Mouse (Mus musculus) limb, embryonic 13.5 days (tissue): ENCODE results near the gene Glis3. TPM values are rescaled to one million over a fixed set of nuclear protein-coding genes. Genes with fewer than 3 reads are reported as not detected.

Experiments used
- ATAC-seq: fragments of 200-750 bp; cut with Nextera tagmentation; 2 replicates; pipeline ENCODE4 v1.8.0; 2017; ENCODE audit warnings: low read depth, moderate number of reproducible peaks, moderate TSS enrichment; ENCODE audit not compliant: low FRiP score
- H3K27ac ChIP-seq: fragments of 300-500 bp; sonication (generic); 2 replicates; pipeline ENCODE4 v1.5.1; 2015; ENCODE audit warnings: inconsistent platforms, mild to moderate bottlenecking, moderate library complexity
- H3K27me3 ChIP-seq: fragments of 300-500 bp; sonication (generic); 2 replicates; pipeline ENCODE4 v1.6.1; 2015; ENCODE audit warnings: mild to moderate bottlenecking, inconsistent platforms
- H3K36me3 ChIP-seq: fragments of 300-500 bp; sonication (generic); 2 replicates; pipeline ENCODE4 v1.6.1; 2015; ENCODE audit warnings: inconsistent platforms, mild to moderate bottlenecking, moderate library complexity
- H3K4me1 ChIP-seq: fragments of 300-500 bp; sonication (generic); 2 replicates; pipeline ENCODE4 v1.6.1; 2015; ENCODE audit warnings: inconsistent platforms
- H3K4me2 ChIP-seq: fragments of 300-500 bp; sonication (generic); replicated peaks from 2 replicates; pipeline ENCODE4 v1.6.1; 2015; ENCODE audit warnings: inconsistent platforms, mild to moderate bottlenecking, moderate library complexity
- H3K4me3 ChIP-seq: fragments of 300-500 bp; sonication (generic); 2 replicates; pipeline ENCODE4 v1.5.1; 2015; ENCODE audit warnings: moderate library complexity, mild to moderate bottlenecking, inconsistent platforms
- H3K9ac ChIP-seq: fragments of 300-500 bp; sonication (generic); 2 replicates; pipeline ENCODE4 v1.6.1; 2015; ENCODE audit warnings: mild to moderate bottlenecking, inconsistent platforms
- H3K9me3 ChIP-seq: fragments of 300-500 bp; sonication (generic); 2 replicates; pipeline ENCODE4 v1.6.1; 2016; ENCODE audit warnings: inconsistent platforms
- WGBS: fragments of 180-500 bp; shearing (Covaris S2); methylation state at CpG from one replicate; pipeline ENCODE4 v1.1.7; 2015; 5-methylcytosine and 5-hydroxymethylcytosine counted together
- polyA plus RNA-seq: library from polyadenylated mRNA; unstranded; fragments of >200 nt; fragmentation: Nextera tagmentation; extraction: Ambion mirVana; gene quantifications from 2 replicates; pipeline ENCODE4 v1.2.1, GENCODE M21; 2015

The Glis3 gene
- polyA plus RNA-seq, 1 experiment from 2014 or later = 4.7 TPM

DNA sequence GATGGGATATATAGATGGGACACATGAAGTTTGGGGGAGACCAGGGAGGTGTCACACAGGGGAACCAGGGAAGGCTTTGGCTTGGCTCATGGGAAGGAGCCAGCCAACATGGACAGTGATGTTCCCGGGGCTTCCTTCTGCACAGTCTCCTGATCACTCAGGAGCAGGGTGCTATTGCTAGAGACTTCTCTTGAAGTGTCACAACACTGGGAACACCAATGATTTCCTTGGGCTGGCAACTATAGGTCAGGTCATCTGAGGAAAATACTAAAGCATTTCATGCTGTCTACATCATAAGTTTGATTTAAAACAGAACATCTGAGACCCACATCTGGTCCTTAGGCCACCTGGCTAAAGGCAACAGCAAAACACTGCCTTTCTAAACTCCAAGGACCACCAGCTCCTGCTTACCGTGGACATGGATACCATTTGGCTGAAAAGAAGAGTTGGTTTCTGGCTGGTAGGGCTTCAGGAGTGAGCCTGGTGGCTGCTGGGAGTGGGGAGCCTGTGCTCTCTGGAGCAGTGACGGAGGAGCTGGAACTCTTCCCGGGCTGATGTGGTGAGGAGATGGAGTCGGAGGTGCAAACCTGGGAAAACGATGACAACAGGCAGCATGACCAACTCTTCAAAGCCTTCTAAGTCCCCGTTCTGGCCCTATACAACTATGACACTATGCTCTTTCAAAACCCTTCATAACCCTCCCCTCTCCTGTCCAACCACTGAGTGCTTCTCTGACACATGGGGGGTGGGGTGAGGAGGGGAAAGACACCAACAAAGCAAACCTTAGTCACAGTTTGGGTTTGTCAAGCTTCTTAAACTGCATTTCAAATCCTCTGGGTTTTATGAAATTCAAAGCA is 396.4 kb downstream of the Glis3 start:
- no peaks in the 10 kb centered on the region for H3K9me3 ChIP-seq
- H3K9ac ChIP-seq = no peak overlapping the region
- H3K4me2 ChIP-seq = no peak overlapping the region
- ATAC-seq = peak; percentile 59; the same call in 1 of the 2 replicates
- no peaks in the 10 kb centered on the region for H3K36me3 ChIP-seq
- no peaks in the 10 kb centered on the region for H3K27me3 ChIP-seq
- no peak overlapping the region for H3K27ac ChIP-seq
- WGBS = 71% methylated on average over 7 of the region's 7 CpGs
- peaks cover 22% of the 10 kb centered on the region for H3K4me1 ChIP-seq
- H3K4me3 ChIP-seq = no peak overlapping the region

DNA sequence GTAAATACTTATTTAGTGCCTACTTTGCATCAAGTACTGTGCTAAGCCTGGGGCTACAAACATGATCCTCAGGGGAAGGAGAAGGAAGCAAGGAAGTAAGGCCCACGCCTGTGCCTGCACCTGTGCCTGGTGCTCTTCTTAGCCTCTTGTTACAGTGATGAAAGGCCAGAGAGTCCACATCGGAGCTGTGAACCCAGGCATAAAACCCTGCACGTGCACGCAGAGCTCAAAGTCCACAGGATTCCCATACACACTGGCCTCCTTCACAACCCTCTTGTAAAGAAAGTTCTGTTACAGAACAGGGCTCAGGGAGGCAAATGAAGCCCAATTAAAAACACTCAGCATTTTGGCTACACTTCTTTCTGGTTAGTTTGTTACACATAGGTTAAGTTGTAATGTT is 398.5 kb downstream of the Glis3 start:
- Histone ChIP-seq H3K4me2 (no peak overlapping the region), H3K4me1 (peaks cover 22% of the 10 kb centered on the region), H3K27ac (no peak overlapping the region), H3K9me3 (no peaks in the 10 kb centered on the region), H3K4me3 (no peak overlapping the region), H3K9ac (no peak overlapping the region), H3K27me3 (no peaks in the 10 kb centered on the region), H3K36me3 (no peaks in the 10 kb centered on the region)
- 37% methylated on average over 4 of the region's 4 CpGs for WGBS
- ATAC-seq = no peak

DNA sequence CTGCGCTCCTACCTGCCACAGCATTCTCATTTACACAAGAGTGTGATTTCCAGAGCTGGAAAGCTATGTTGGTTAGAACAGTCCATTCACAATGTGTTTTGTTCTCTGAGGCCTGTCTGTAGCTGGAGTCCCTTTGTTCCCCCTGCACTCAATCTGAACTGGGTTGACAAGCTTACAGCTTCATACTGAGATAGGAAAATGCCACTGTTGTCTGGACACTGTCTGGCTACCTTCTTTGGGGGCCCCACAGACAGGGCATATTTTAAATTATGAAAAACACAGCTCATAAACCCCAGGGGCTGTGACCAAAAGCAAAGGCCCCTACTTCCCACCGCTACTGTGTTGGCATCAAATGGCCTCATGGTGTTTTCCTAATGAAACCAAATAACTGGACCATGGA is 402.8 kb downstream of the Glis3 start:
- H3K9ac ChIP-seq = no peak overlapping the region
- no peaks in the 10 kb centered on the region for H3K27me3 ChIP-seq
- no peak overlapping the region for H3K4me3 ChIP-seq
- no peaks in the 10 kb centered on the region for H3K36me3 ChIP-seq
- WGBS = 86% methylated on average over 2 of the region's 2 CpGs
- H3K27ac ChIP-seq = no peak overlapping the region
- peaks cover 5% of the 10 kb centered on the region for H3K4me1 ChIP-seq
- no peak overlapping the region for H3K4me2 ChIP-seq
- no peaks in the 10 kb centered on the region for H3K9me3 ChIP-seq
- no peak for ATAC-seq

DNA sequence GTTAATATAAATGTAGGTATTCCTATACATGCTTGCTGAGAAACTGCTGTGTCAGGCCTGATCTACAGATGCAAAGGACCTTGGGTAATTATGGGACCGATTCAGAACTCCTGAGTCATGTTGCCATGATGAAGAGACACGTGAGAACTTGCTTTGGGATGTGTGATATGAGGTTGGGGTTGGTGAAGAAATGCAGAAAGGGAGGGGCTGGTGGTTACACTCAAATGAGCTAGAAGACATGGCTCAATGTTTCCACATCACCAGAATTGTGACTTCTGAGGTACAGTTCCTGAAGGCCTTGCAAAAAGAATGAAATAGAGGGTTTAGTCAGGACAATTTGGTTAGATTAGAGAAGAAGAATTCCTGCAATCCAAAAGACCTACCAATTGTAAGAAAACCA is 405.4 kb downstream of the Glis3 start:
- no peak for ATAC-seq
- Histone ChIP-seq H3K4me2 (no peak overlapping the region), H3K27ac (no peak overlapping the region), H3K4me3 (no peak overlapping the region), H3K9me3 (no peaks in the 10 kb centered on the region), H3K9ac (no peak overlapping the region), H3K4me1 (no peaks in the 10 kb centered on the region), H3K27me3 (no peaks in the 10 kb centered on the region), H3K36me3 (no peaks in the 10 kb centered on the region)
- WGBS = 66% methylated on average over 2 of the region's 2 CpGs

DNA sequence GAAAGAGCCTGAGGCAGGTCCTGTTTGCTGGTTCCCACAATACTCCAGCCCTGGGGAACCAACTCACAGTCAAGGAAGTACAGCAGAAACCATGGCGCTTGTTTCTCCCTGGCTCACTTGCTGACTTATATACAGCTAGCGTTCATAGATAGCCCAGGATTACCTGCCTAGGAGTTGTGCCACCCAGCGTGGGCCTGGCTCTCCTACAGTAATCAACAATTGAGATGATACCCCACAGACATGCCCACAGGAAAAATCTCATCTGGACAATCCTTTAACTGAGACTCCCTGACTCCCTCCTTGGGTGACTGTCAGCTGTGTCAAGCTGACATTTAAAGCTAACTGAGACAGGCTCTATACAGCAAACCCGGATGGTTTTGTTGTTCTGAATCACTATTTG is 405.9 kb downstream of the Glis3 start:
- Histone ChIP-seq H3K9me3 (no peaks in the 10 kb centered on the region), H3K27ac (no peak overlapping the region), H3K36me3 (no peaks in the 10 kb centered on the region), H3K27me3 (no peaks in the 10 kb centered on the region), H3K9ac (no peak overlapping the region), H3K4me1 (no peaks in the 10 kb centered on the region), H3K4me3 (no peak overlapping the region), H3K4me2 (no peak overlapping the region)
- 82% methylated on average over 4 of the region's 4 CpGs for WGBS
- ATAC-seq = no peak

DNA sequence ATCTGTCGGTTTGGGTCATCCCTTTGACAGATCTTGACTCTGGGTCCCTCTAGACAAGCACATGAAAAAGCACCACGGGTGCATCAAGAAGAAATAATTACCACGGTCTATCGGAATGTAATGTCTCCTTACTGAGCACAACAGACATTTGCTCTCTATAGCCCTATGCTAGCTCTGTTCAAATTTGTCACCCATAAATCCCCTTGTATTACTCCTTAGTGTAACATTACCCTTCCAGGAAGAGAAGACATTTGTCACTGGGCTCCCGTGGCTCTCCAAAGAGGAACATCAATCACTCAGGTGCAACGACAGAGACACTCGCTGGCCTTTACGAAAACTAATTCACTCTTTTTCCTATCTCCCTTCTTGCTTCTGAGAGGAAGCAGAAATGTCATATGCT is 413.0 kb downstream of the Glis3 start:
- H3K9me3 ChIP-seq = no peaks in the 10 kb centered on the region
- H3K4me2 ChIP-seq = no peak overlapping the region
- no peaks in the 10 kb centered on the region; the same call in 1 of the 2 replicates for H3K36me3 ChIP-seq
- no peak overlapping the region for H3K4me3 ChIP-seq
- WGBS = 66% methylated on average over 8 of the region's 8 CpGs
- H3K27me3 ChIP-seq = no peaks in the 10 kb centered on the region
- H3K9ac ChIP-seq = no peak overlapping the region
- no peak overlapping the region for H3K27ac ChIP-seq
- H3K4me1 ChIP-seq = no peaks in the 10 kb centered on the region
- no peak for ATAC-seq

DNA sequence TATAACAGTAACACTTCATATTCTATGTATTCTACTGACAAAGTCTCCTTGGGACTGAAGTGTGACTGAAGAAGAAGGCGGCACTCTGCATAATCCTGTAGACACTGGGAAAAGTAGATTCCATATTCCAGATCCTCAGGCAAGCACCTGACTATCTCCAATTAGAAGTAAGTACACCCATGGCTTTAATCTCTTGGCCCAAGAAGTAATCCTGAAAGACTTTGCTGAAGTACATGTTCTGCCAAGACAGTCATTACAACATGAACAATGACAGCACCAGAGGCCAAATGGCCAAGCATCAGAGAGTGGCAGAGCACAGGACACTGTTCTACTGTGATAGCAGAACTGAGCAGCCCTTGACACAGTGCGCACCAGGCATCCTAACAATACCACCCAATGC is 414.1 kb downstream of the Glis3 start:
- H3K9ac ChIP-seq = no peak overlapping the region
- H3K27me3 ChIP-seq = no peaks in the 10 kb centered on the region
- no peaks in the 10 kb centered on the region for H3K4me1 ChIP-seq
- no peak for ATAC-seq
- 91% methylated on average over 2 of the region's 2 CpGs for WGBS
- no peak overlapping the region for H3K4me3 ChIP-seq
- no peaks in the 10 kb centered on the region for H3K9me3 ChIP-seq
- H3K36me3 ChIP-seq = no peaks in the 10 kb centered on the region; the same call in 1 of the 2 replicates
- H3K27ac ChIP-seq = no peak overlapping the region
- no peak overlapping the region for H3K4me2 ChIP-seq

DNA sequence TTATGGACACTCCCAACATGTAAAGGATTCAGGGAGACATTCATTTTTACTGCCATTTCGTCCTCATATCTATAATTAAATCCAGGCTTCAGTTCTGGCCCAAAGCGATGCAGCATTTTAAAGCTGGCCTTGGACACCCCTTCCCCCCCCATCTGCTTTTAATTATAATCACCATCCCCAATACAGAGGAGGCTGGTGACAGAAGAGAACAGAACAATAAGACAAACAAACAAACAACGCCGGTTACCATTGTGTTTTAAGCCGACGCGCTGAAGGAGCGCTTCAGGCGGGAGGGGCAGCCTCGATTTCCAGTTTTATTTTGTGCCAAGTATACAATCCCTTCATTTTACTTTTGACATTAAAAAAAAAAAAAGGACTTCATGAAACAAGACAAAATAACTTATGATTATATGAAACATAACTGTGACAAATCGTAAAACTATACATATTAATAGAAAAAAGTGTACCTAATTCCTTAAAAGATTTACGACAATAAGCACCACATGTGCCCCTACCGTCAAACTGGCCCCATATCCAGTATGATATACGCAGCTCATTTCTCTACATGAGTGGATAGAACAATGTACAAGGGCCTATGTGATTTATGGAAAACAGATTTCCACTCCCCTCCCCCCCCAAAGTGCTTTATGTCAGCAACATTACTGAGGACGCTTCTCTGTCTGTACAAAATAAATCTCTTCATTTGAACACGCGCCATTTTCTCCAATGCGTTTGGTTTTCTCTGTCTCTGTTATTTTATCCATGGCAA is 420.8 kb downstream of the Glis3 start:
- Histone ChIP-seq H3K27ac (no peak overlapping the region), H3K27me3 (peaks cover 7% of the 10 kb centered on the region; the same call in 1 of the 2 replicates), H3K9me3 (no peaks in the 10 kb centered on the region), H3K4me3 (no peak overlapping the region), H3K4me1 (peaks cover 24% of the 10 kb centered on the region), H3K36me3 (no peaks in the 10 kb centered on the region; the same call in 1 of the 2 replicates), H3K9ac (no peak overlapping the region), H3K4me2 (peak overlapping the region; percentile 37)
- ATAC-seq = peak; percentile 70; the same call in 1 of the 2 replicates
- WGBS = 34% methylated on average over 18 of the region's 18 CpGs

DNA sequence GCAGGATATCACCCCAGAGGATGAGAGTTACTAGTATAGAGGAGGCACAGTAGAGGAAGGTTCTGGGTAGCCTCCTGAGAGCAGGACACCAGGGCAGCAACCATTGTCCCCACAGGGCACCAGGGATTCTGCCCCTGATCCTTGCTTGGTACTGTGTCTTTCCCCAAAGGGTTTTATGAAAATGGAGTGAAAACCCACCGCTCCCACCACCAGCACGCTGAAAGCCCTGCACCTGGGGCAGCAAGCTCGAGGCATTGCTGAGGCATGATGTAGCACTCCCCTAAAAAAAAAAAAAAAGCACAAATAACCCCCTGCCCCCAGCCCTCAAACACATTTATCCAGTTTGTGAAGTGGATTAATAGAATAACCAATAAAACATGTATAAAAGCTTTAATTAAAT is 421.4 kb downstream of the Glis3 start:
- Histone ChIP-seq H3K4me2 (peak overlapping the region; percentile 37; the same call in 1 of the 2 replicates), H3K4me3 (no peak overlapping the region), H3K9me3 (no peaks in the 10 kb centered on the region), H3K9ac (no peak overlapping the region), H3K36me3 (no peaks in the 10 kb centered on the region; the same call in 1 of the 2 replicates), H3K27ac (no peak overlapping the region), H3K27me3 (peaks cover 7% of the 10 kb centered on the region; the same call in 1 of the 2 replicates), H3K4me1 (peaks cover 24% of the 10 kb centered on the region)
- ATAC-seq = peak; percentile 49; the same call in 1 of the 2 replicates
- 13% methylated on average over 3 of the region's 3 CpGs for WGBS

DNA sequence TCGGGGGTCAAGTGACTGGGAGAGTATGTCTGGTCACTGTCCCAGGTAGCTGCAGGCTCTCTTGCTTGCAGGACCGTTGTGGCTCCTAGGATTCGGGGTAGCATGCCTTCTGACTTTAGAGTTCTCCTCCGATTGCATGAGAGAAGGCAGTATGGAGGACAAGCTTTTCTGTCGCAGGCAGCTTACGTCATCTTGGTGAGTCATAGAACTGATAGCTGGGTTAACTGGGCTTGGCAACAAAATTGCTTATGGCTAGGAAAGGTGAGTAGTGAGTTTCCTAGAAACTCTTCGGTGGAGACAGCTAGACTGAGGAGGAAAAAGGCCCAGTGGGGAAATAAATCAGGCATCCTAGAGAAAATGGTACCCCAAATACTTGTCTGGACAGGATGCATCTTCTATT is 432.5 kb downstream of the Glis3 start:
- H3K4me3 ChIP-seq = no peak overlapping the region
- H3K9me3 ChIP-seq = no peaks in the 10 kb centered on the region
- no peak overlapping the region for H3K9ac ChIP-seq
- WGBS = 89% methylated on average over 7 of the region's 7 CpGs
- no peaks in the 10 kb centered on the region for H3K27me3 ChIP-seq
- no peaks in the 10 kb centered on the region for H3K4me1 ChIP-seq
- no peak for ATAC-seq
- no peak overlapping the region for H3K27ac ChIP-seq
- no peaks in the 10 kb centered on the region for H3K36me3 ChIP-seq
- H3K4me2 ChIP-seq = no peak overlapping the region

DNA sequence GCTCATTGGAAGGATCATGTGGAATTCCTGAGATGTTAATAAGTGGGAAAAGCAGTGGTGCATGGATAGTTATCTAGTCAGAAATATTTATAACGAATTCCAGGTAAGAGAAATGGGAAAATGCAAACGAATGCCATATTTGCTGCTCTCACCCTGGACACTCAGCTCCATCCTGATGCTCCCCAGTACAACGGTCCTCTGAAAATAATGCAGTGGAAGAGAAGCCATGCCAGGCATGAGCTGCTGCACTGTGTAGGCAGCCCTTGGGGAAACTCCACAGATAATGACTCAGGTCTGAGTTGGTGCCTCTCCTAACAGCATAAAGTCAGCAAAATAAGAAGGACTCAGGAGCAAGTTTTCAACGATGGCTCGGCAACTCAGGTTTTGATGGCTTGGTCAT is 433.7 kb downstream of the Glis3 start:
- H3K4me2 ChIP-seq = no peak overlapping the region
- no peak overlapping the region for H3K27ac ChIP-seq
- ATAC-seq = no peak
- WGBS = 86% methylated on average over 5 of the region's 5 CpGs
- H3K27me3 ChIP-seq = no peaks in the 10 kb centered on the region
- H3K4me1 ChIP-seq = no peaks in the 10 kb centered on the region
- H3K4me3 ChIP-seq = no peak overlapping the region
- H3K9me3 ChIP-seq = no peaks in the 10 kb centered on the region
- H3K9ac ChIP-seq = no peak overlapping the region
- no peaks in the 10 kb centered on the region for H3K36me3 ChIP-seq

DNA sequence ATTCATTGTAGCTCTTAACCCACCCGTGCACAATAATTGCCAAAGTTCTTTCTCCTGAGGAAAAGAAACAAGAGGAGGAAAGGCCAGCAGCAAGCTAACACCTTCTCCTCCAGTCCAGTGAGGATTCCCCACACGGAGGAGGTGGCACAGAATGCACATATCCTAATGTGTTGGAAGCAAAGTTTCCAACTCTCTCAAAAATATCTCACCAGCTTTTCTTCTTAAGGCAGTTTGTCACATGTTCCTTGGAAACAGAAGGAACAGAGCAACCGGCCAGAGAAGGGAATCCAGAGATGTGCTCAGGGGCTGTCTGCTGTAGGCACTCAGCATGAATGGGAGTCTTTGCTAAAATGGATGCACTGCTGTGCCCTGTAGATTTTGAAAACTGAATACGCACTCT is 441.8 kb downstream of the Glis3 start:
- ATAC-seq = no peak
- Histone ChIP-seq H3K4me2 (no peak overlapping the region), H3K4me3 (no peak overlapping the region), H3K4me1 (no peaks in the 10 kb centered on the region), H3K36me3 (no peaks in the 10 kb centered on the region), H3K9me3 (no peaks in the 10 kb centered on the region), H3K27me3 (no peaks in the 10 kb centered on the region), H3K9ac (no peak overlapping the region), H3K27ac (no peak overlapping the region)
- WGBS = 82% methylated on average over 4 of the region's 4 CpGs
